Mouse (Mus musculus): ENCODE measurements around the gene Pex11g.

DNA sequence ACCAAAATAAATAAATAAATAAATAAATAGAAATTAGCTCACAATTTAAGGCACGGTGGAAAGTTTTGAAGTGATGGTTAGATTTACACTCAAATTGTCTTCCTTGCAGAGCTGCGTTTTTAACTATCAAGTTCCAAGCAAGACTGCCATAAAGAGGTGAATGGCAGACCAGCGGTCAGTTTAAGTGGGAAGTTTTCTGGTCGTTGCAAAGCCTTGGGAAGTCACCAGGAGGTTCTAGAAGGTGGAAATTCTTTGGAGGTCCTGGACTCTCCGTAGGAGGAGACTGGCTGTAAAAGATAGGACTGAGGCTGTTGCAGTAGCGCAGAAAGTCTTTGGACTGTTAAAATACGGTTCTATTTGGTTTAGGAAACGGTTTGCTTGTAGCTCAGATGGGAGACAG, 32.3 kb upstream of the Pex11g start:
- TF ChIP-seq CTCF (IDR thresholded peaks at IDR 0.05; ENCODE audit: low read depth) = no peak
- TF ChIP-seq EP300 (IDR thresholded peaks at IDR 0.05; ENCODE audit: low read depth) = no peak
